Mouse (Mus musculus) olfactory bulb, adult 2 months (tissue): ENCODE measurements at regions not wholly inside any gene's neighbourhood (a gene's known extent, or its start where the extent isn't known, plus 50 kb on each side); places are given as distances from the start of the nearest gene placed in this dataset.
"Not testable (repeated sequence)": the region's sequence is repeated elsewhere in the genome, so short reads cannot be mapped to it uniquely, and the experiment has no call there.

Experiments
- H3K27ac ChIP-seq: fragments of 200-500 bp; 2 replicates; pipeline ENCODE4 v1.5.1; 2012; ENCODE audit warnings: low read depth, low read length; ENCODE audit not compliant: insufficient read depth
- H3K4me1 ChIP-seq: fragments of 200-500 bp; 2 replicates; pipeline ENCODE4 v1.6.1; 2012; ENCODE audit warnings: low read length; ENCODE audit not compliant: control insufficient read depth, insufficient read depth
- H3K4me3 ChIP-seq: fragments of 200-500 bp; 2 replicates; pipeline ENCODE4 v1.5.1; 2012; ENCODE audit warnings: mild to moderate bottlenecking, low read depth, low read length, moderate library complexity; ENCODE audit not compliant: insufficient read depth
- CTCF ChIP-seq: fragments of 200-500 bp; IDR thresholded peaks from 2 replicates; pipeline ENCODE4 v1.5.1; 2012; ENCODE audit warnings: low read depth, mild to moderate bottlenecking, low read length, moderate library complexity; ENCODE audit not compliant: insufficient read depth
- POLR2A ChIP-seq: fragments of 200-500 bp; IDR thresholded peaks from 2 replicates; pipeline ENCODE4 v1.6.1; 2012; ENCODE audit warnings: mild to moderate bottlenecking, low read depth, low read length, moderate library complexity; ENCODE audit not compliant: insufficient read depth
- WGBS: fragments of 180-500 bp; shearing (Covaris S2); methylation state at CpG from one replicate; pipeline ENCODE4 v1.1.7; 2018; 5-methylcytosine and 5-hydroxymethylcytosine counted together

GRCm38 (mm10) chr10:99320797-99321196, 57.8 kb downstream of the Dusp6 start:
- Histone ChIP-seq H3K27ac (no peak overlapping the region), H3K4me3 (no peak overlapping the region), H3K4me1 (no peaks in the 10 kb centered on the region)
- WGBS: 81% methylated on average over 8 of the region's 8 CpGs
- no peak for TF ChIP-seq POLR2A
- TF ChIP-seq CTCF: no peak

DNA sequence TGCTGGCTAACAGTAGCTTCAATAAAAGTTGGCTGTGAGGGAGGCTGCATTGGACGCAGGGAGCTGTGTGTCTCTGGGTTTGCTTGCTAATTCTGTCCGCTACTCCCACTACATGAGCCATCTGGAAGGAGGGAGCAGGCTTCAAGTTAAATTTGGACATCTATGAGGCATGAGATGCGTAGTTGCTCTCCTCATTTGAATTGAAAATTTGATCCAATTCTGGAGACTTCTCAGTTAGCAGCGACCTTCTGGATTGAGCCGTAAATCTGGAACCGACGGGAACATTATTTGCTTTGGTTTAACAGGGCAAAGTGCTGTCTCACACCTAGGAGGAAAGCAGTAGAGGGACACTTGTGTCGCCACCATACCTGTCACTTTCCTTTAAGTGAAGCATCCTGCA, 60.3 kb downstream of the Dusp6 start:
- no peak overlapping the region for H3K4me3 ChIP-seq
- H3K4me1 ChIP-seq: no peaks in the 10 kb centered on the region
- H3K27ac ChIP-seq: no peak overlapping the region
- WGBS: 63% methylated on average over 8 of the region's 8 CpGs
- no peak for TF ChIP-seq POLR2A
- no peak for TF ChIP-seq CTCF

DNA sequence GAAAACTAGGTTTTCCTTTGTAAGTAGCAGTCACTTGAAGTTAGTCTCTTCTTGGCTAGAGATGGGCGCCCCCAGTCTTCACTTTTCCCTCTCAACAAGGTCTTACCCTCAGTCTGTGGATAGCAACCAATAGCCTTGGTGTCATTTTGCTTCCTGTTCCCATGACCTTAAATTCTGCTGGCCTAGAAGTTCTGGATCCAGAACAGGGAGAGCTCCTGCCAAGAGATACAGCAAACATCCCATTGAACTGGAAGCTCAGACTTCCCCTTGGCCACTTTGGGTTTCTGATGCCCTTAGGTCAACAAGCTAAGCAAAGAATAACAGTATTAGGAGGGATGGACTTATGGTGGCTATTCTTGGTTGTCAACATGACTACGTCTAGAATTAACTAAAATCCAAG, 64.5 kb downstream of the Dusp6 start:
- H3K4me3 ChIP-seq: no peak overlapping the region
- no peak overlapping the region for H3K27ac ChIP-seq
- TF ChIP-seq CTCF (no peak), POLR2A (no peak)
- WGBS: 95% methylated on average over 2 of the region's 2 CpGs
- H3K4me1 ChIP-seq: no peaks in the 10 kb centered on the region

DNA sequence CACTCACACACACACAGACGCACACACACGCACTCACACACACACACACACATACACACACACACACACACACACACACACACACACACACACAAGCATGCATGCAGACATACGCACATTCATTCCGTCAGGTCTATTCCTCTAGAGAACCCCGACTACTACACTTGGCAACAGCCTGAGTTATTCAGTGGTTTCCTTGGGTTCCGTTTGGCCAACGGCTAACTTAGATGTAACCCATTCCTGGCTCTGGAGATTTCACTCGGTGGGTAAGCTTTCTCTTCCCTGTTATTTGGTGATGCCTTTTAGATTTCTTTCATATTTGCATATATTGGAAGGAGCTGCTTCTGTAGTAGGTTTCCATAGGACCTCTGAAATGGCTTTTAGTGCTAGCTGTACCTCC, 65.5 kb downstream of the Dusp6 start:
- TF ChIP-seq CTCF: no peak
- TF ChIP-seq POLR2A: no peak
- Histone ChIP-seq H3K4me3 (no peak overlapping the region), H3K4me1 (no peaks in the 10 kb centered on the region), H3K27ac (no peak overlapping the region)
- 75% methylated on average over 8 of the region's 8 CpGs for WGBS

DNA sequence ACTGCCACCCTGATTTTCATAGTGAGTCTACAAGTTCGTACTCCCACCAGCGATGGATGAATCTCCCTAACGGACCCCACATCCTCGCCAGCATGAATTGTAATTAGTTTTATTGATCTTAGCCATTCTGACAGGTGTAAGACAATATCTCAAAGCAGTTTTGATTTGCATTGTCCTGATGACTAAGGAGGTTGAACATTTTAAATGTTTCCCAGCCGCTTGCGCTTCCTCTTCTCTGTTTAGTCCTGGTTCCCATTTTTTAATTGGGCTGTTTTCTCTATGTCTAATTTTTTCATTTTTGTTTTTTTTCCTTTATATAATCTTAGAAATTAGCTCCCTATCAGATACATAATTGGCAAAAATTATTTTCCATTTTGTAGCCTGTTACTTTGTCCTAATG, 66.4 kb downstream of the Dusp6 start:
- no peak for TF ChIP-seq CTCF
- no peak for TF ChIP-seq POLR2A
- WGBS: 96% methylated on average over 6 of the region's 6 CpGs
- Histone ChIP-seq H3K27ac (no peak overlapping the region), H3K4me1 (no peaks in the 10 kb centered on the region), H3K4me3 (no peak overlapping the region)

GRCm38 (mm10) chr10:99330519-99330918, 67.5 kb downstream of the Dusp6 start:
- WGBS: 34% methylated on average over 7 of the region's 7 CpGs
- Histone ChIP-seq H3K27ac (no peak overlapping the region), H3K4me3 (no peak overlapping the region), H3K4me1 (no peaks in the 10 kb centered on the region)
- no peak for TF ChIP-seq CTCF
- no peak for TF ChIP-seq POLR2A

DNA sequence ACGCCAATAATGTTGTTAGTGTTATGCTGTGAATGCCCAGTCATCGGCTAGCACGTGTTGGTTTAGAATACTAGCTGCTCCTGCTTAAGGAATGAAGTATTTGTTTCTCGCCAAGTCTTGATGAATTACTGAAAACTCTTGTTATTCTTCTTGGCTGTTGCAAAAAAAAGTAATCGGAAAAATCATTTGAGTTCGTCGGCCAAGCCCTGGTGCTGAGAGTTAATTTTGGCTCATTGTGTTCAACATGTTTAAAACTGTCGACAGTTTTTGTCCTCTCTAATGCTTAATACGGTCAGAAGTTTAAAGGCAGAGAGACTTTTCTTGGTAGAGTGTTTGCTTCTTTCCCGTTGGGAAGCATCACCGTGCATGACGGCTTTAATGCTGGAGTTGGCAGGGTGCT, 68.8 kb downstream of the Dusp6 start:
- no peak overlapping the region for H3K4me3 ChIP-seq
- no peak overlapping the region for H3K27ac ChIP-seq
- 68% methylated on average over 12 of the region's 12 CpGs for whole genome bisulfite sequencing
- no peaks in the 10 kb centered on the region for H3K4me1 ChIP-seq
- TF ChIP-seq POLR2A (no peak), CTCF (no peak)

GRCm38 (mm10) chr10:99333831-99334230, 70.8 kb downstream of the Dusp6 start:
- WGBS: 73% methylated on average over 5 of the region's 5 CpGs
- TF ChIP-seq CTCF: no peak
- TF ChIP-seq POLR2A: no peak
- no peak overlapping the region for H3K27ac ChIP-seq
- H3K4me1 ChIP-seq: no peaks in the 10 kb centered on the region
- H3K4me3 ChIP-seq: no peak overlapping the region

- WGBS: 75% methylated on average over 4 of the region's 4 CpGs
- H3K27ac ChIP-seq: no peak overlapping the region
- TF ChIP-seq POLR2A (no peak), CTCF (no peak)
- H3K4me1 ChIP-seq: no peaks in the 10 kb centered on the region
- no peak overlapping the region for H3K4me3 ChIP-seq
These were observed 73.1 kb downstream of the Dusp6 start for GRCm38 (mm10) chr10:99336091-99336490.

- not testable (repeated sequence) for H3K27ac ChIP-seq, H3K4me3 ChIP-seq, H3K4me1 ChIP-seq
- whole genome bisulfite sequencing: 92% methylated on average over 8 of the region's 11 CpGs
These were observed 75.8 kb downstream of the Dusp6 start for GRCm38 (mm10) chr10:99338790-99339189.

DNA sequence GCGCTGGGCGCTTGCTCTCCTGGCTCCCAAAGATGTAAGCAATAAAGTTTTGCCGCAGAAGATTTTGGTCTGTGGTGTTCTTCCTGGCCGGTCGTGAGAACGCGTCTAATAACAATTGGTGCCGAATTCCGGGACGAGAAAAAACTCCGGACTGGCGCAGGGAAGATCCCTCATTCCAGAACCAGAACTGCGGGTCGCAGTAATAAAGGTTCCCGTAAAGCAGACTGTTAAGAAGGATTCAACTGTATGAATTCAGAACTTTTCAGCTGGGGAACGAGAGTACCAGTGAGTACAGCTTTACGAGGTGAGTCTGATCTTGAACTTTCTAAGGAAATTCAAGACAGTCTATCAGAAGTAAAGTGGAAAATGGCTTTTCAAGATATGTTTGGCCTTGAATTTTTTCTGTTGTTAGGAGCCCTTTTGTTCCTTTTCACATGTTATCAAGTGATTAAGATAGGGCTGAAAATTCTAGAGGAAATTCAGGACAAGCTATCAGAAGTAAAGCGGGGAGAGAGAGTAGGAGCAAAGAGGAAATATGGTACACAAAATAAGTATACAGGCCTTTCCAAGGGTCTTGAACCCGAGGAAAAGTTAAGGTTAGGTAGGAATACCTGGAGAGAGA, 76.4 kb downstream of the Dusp6 start:
- 95% methylated on average over 13 of the region's 19 CpGs for WGBS
- not testable (repeated sequence) for H3K4me1 ChIP-seq, H3K27ac ChIP-seq, H3K4me3 ChIP-seq

GRCm38 (mm10) chr10:99340057-99340456, 77.0 kb downstream of the Dusp6 start:
- H3K4me1 ChIP-seq, H3K4me3 ChIP-seq, H3K27ac ChIP-seq: not testable (repeated sequence)
- WGBS: no CpG with 5 or more reads among the region's 25 CpGs
